Mouse (Mus musculus): ENCODE measurements around the gene Dnah7a.
"Not testable (repeated sequence)": the region's sequence is repeated elsewhere in the genome, so short reads cannot be mapped to it uniquely, and the experiment has no call there.

The Dnah7a gene

DNA sequence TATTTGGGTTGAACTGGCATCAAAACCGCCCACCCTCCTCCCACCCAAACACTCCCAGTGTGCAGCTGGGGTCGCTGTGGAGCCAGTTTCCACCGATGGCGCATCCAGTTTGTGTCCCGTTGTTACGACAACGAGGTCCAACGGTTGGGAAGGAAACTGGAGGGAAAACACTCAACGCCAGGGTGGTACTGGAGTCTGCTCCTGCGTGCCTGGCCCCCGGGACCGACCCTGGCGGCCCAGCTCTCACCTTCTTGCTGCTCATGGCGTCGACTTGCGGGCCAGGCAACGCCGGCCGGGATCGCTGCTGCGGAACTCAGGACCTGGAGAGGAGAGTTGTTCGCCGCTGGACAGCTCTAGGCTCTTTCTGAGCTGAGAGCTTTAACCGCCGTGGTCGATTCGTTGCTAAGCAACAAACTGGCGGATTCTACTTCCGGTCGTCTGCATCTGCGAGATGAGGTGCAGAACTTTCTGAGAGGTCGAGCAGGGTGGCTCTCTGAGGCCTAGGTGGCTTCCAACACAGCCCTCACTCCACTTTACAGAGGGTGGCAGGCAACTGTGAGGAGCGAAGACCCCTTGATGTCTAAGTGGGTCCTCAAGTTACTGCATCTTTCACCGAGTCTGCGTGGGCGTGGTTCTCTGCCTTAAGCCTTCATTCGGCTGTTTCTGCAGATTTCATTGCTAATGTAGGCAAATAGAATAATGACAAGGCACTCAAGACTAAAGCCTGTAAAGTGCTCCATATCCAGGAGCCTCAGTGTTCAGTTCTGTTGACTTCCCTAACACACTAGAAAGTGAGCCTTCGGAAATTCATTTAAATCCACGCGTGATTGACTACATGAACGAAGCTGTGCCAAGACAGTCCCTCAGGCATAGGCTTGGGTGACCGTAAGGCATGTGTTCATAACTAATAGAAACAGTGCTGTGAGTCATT is at the start of gene Dnah7a:
Dnah7a (minus strand) TSS at position 354 of the 931 bp plus-strand sequence.
- in situ Hi-C loops (cut with MseI, MboI), result no loop called here

DNA sequence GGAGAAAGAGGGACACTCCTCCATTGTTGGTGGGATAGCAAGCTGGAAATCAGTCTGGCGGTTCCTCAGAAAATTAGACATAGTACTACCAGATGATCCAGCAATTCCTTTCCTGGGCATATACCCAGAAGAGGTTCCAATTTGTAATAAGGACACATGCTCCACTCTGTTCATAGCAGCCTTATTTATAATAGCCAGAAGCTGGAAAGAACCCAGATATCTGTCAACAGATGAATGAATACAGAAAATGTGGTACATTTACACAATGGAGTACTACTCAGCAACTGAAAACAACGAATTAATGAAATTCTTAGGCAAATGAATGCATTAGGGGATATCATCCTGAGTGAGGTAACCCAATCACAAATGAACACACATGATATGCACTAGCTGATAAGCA is 46.9 kb upstream of the Dnah7a start:
- in situ Hi-C loops (cut with MseI, MboI), result not testable (repeated sequence)

DNA sequence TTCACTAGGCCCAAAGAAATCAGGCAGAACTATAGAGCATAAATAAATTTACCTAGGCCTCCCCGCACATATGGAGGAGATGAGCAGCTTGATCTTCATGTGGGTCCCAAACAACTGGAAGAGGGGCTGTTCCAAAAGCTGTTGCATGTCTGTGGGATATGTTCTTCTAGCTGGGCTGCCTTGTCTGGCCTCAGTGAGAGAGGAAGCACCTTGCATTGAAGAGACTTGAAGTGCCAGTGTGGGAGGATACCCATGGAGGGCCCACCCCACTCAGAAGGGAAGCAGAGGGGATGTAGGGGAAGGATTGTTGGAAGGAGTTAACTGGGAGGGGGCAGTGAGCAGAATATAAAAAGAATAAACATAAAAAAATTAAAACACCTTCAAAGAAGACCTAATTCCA is 44.6 kb upstream of the Dnah7a start:
- in situ Hi-C loops (cut with MseI, MboI), result no loop called here

DNA sequence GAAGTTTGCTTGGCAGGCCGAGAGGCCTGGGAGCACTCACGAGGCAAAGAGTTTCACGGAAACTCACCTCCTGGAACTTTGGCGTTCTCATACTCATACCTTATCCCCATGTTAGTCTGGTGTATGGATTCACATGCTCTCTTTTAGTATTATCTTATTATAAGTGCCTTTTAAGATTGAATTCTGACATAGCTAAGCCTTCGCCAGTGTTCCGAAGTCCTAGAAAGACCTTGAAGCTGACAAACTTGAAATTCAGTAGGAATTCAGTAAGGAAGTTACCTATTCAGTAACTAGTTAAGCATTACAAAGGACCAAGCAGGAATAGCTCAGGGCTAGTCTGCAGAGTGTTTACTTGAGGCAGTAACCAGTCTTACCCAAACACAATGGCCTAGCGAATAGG is 44.1 kb upstream of the Dnah7a start:
- in situ Hi-C loops (cut with MseI, MboI), result not testable (repeated sequence)

DNA sequence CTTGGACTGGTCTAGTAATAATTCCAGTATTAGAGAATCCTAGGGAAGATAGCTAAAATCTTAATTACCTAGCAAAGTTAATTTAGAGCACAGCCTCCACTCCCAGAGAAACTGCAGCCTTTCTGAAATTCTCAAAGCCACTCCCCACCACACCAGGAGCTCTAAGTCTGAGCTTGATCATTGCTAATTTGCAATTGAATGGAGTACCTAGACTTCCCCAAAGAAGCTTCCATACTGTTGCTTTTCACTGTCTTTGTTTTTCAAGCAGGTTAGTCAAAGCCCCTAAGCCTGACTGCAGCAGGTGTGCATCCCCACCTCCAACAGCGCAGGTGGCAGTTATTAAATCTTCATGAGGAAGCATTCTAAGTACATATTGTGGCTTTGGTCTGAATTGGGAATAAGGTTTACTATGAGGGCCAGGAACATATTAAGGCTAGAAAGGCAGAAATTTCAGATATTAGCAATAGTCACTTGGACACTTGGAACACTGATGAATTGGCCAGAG is 43.3 kb upstream of the Dnah7a start:
- in situ Hi-C loops (cut with MseI, MboI), result not testable (repeated sequence)

DNA sequence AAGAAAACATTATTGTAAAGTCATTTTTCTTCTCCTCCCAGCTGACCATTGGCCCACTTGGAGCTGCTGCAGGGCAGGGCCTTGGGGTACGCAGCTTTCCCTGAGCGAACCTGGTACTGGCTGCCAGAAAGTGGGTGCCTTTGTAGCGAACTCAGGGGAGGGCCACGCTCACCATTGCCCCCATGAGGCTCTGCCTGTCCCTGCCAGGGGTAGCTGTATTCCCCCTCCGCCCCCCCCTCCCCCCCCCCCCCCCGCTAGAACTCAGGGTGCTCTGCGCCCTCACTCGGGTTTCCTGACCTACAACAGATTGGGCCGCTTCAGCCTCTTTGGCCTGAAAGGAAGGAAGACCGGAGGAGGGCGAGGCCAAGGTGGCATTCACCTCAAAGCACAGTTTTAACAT is 42.0 kb upstream of the Dnah7a start:
- in situ Hi-C loops (cut with MseI, MboI), result no loop called here

DNA sequence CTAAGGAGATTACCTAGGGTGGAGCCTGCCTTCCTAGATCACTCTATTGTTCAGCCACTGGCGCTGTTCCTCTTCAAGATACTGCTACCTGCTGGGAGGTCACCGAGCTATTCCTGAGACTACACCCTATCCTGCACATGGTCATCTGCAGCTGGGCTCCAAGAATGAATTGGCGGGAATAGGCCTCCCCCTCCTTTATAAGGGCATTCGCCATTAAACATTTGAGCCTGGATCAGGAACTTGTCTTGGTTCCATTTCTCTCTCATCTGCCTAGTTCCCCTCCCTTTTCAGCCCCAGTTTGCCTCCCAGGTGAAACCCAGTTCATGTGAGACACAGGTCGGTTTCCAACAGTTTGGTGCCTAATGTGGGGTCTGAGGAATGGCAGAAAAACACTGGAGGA is 39.4 kb upstream of the Dnah7a start:
- in situ Hi-C loops (cut with MseI, MboI), result no loop called here

DNA sequence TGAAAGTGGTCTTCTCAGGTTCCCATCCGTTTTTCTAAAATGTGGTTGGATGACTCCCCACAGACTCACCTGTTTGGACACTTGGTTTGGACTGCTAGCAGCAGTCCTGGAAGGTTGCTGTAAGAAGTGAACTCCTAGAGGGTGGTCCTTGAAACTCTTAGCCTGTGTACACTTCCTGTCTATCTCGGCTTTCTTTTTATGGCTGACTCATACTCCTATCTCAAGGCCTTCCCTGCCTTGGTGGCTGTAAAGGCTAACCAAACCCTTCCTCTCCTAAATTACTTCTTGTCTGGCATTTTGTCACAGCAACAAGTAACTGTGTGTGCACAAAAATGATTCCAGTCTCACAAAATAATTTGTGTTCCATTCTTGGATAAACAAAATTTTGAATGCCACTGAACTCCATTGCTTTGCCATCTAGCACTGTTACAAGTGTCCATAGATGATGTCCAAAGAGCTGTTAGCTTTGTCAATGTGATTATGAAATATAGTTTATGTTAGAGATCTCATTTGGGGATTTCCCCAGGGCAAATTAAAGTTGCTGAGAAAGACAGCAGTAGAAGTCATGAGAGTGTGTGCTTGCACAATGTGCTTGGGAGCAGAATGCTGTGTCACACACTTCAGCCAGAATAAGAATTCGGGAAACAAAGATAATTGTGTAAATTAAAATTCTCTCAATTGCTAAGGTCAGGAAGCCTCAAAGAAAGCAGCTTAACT is 35.3 kb upstream of the Dnah7a start:
- in situ Hi-C loops (cut with MseI, MboI), result no loop called here

DNA sequence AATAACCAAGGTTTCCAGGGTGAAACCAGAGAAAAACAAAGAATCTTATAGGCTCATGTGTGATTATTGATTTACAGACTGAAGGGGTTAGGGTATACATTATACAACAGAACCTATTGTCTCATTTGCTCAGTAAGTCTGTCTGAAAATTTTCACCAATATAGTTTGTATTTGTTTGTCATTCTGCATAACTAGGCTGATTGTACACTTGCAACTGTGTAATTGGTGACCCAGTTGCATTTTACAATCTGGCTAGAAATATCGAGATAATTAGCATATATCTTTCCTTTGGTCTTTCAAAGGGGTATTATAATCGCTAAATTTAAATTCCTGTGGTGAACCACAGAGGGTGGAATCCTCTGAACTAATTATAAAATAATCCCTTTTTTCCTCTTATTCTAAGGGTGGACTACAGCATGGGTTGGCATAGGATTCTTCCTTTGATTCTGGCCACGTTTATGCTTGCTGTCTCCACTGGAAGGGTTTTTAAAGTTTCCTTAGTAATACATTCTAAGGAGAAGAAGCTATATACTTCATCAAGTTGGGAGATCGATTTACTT is 34.3 kb upstream of the Dnah7a start:
- in situ Hi-C loops (cut with MseI, MboI), result no loop called here

DNA sequence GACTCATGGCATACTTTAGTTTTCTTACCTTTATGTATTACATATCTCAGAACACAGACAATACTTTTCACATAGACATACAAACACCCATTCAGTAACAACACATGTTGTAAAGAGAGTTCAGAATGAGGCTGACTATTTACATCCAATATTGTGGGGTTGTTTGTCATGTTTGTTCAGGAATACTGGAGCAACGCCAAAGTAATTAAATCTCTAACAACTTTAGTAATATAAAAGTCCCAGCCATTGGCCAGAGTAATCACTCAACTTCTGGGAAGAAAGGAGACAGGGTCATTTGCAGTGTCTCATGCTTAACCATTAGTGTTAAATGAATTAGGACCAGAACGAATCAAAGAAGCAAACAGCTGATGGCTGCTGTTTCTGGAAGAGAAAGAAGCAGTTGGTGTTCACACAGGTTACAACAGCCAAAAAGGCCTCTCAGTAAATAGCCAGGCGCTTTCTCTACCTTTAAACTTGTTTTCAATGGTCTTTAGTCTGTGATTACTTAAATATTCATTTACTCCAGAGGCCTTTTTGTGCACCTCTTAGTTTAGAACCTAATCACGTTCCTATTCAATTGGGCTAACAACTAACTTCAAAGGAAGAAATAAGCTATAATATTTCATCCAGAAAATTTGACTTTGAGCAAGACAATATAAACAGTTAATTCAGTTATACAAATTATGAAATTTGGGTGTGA is 33.6 kb upstream of the Dnah7a start:
- in situ Hi-C loops (cut with MseI, MboI), result not testable (repeated sequence)

DNA sequence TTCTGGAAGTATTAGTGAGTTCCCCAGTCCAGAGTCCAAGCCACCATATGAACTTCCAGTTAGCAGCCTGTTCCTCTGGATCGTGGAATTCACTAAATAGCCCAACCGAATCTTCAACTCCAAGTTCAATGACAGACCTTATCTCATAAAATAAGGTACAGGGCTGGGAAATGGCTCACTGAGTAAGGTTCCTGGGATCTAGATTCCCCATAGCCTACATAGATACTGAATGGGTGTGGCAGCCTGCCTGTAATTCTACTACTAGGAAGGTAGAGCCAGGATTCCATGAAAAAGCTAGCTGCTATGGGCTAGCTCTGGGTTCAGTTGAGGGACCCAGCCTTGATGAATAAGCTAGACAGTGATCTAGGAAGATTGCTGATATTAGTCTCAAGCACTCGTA is 30.0 kb upstream of the Dnah7a start:
- in situ Hi-C loops (cut with MseI, MboI), result no loop called here

DNA sequence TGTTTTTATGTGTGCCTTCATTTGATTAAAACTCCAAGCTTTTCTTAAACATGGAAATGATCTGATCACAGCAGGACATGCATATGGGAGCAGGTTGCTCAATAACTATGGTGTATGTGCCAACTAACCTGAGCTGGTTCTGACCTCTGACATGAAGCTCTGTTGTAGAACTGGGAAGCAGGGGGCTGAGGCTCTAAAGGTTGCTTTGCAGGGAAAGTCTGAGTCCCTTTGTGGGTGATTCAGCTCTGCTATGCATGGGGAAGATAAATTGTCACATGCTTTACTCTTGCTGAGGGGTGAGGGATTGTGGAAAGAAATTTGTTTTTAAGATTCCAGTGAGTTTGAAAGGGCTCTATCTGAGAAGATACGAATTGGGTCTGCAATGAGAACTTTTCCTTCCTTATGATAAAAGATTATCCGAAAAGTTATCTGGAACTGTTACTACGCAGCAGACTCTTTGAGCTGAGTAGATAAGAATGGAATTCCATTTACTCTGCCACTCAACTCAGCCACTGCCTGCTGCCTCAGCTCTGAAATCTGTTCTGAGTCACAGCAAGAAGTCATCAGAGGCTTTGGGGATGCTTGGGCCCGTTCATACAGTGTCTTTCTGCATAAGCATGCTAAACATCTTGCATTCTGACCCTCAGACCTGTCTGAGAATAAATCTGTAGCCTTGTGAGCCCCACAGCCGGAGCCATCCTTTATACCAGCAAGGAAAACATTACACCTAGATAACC is 22.1 kb upstream of the Dnah7a start:
- in situ Hi-C loops (cut with MseI, MboI), result loop anchor here (10.0 kb wide), 1 partner anchor 166 kb away; no protein-coding TSS in a partner anchor

DNA sequence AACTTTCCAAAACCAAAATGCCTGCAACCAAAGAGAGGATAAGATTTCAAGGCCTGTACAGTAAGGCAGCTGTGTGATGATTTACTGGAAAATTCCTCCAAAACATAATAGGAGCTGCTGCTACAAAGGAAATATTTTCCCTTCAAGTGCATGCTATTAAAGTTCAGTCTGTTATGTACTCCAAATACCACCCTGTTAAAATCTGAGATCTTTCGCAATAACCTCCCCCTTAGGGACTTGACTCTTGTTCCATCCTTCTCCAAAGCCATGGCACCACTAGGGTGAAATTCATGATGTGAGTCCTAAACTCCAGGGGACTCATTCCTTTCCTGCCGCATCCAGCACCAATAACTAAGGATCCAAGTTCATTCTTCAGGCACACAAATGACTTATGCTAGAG is 20.3 kb upstream of the Dnah7a start:
- in situ Hi-C loops (cut with MseI, MboI), result loop anchor here (10.0 kb wide), 1 partner anchor 168 kb away; no protein-coding TSS in a partner anchor

DNA sequence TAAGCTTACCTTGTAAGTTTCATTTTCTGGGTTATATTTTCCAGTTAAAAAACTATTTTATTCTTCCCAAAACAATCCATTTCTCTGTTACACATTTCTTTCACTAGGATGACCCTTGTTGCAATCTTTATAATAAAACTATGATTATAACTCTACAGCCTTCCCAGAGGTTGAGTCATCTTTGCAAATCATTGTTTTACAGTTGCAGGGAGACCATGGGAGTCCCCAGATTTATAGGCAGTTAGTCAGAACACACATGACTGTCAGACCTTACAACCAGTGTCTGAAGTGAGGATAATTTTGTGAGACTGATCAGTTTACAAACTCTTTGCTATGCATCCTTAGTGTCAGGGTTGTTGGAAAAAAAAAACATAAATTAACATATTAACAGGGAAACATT is 14.8 kb upstream of the Dnah7a start:
- in situ Hi-C loops (cut with MseI, MboI), result loop anchor here (10.0 kb wide), 1 partner anchor 173 kb away; no protein-coding TSS in a partner anchor

DNA sequence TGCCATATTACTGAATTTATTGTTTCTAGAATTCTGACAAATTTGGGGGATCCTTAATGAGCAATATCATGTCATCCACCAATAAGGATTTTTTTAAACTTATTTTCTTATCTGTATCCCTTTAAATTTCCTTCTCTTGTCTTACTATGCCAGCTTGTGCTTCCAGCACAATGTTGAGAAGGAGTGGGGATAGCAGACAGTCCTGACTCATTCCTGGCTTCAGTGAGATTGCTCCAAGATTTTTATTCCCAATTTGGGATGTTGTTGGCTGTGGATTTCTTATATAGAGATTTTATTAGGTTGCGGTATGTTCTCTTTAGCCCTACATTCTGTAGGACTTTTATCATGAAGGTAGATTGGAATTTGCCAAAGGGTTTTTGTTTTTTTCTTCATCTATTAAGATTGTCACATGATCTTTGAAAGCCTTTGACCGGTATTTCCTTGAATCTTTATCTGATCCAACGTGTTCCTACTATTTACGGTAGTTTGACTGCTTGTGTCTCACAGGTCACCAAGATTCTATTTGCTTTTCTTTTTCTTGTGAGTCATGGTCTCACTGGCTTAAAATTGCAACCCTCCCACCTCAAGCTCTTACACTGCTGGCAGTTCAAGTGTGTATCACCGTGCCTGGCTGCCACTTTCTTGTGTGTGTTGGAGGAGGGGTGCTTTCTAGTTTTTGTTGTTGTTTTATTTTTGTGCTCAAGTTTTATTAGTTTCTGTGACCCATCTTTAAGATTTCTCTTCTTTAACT is 14.2 kb upstream of the Dnah7a start:
- in situ Hi-C loops (cut with MseI, MboI), result loop anchor here (10.0 kb wide), 1 partner anchor 174 kb away; no protein-coding TSS in a partner anchor

DNA sequence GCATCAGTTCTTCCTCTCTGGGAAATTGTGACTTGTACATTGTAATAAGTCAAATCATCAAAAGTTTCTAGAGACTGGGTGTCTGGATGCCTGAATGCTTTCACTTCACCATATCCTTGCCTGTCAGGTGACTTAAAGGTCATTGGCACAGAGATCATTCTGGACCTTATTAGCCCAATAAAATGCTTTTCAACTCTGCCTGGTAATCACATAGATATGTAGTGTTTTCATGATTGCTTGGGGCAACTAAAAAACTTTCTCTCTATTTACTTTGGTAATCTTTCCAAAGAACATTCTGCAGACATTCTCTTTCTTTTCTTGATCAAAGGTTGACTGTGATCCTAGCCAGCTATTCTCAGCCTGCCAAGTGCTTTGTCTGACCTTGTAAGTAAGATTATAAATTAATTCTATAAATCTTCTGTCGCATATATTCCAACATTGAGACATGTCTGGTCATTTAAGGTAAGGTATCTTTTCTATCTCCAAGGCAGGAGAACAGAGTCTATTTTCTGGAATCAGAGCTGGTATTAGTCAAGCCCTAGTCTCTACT is 9.5 kb upstream of the Dnah7a start:
- in situ Hi-C loops (cut with MseI, MboI), result no loop called here

DNA sequence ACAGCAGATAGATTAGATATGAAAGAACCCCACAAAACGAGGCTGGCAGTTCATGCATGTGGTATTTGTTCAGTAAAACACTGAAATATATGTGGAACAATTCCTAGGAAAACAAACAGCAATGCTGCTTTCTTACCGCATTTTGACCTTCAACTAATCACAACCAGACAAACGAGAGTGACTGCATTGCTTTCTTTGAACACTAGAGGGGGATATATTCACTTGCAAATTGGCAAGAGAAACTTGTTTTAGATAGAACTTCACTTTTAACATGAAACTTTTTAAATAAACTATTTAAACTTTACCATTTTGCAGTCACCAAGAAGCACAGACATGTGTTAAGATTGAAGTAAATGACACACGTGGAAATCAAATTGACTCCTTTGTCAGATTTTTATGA is 8.9 kb upstream of the Dnah7a start:
- in situ Hi-C loops (cut with MseI, MboI), result no loop called here

DNA sequence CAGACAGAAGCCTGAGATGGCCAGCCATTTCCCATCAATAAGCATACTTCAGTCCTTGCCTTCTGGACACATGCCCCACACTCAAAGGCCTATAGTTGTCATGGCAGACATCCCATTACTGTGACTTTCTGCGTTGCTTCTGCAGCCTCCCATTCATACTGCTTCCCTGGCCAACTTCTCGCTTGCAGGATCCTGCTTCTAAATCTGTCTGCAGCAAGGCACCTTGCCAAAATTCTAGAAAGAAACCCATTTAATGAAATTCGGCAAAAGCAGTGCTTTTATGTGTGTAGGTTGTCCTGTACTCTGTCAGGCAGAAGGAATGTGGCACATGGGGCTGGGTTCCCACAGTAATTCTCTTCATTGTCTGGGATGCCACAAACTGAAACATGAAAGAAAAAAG is 6.8 kb upstream of the Dnah7a start:
- in situ Hi-C loops (cut with MseI, MboI), result not testable (repeated sequence)

DNA sequence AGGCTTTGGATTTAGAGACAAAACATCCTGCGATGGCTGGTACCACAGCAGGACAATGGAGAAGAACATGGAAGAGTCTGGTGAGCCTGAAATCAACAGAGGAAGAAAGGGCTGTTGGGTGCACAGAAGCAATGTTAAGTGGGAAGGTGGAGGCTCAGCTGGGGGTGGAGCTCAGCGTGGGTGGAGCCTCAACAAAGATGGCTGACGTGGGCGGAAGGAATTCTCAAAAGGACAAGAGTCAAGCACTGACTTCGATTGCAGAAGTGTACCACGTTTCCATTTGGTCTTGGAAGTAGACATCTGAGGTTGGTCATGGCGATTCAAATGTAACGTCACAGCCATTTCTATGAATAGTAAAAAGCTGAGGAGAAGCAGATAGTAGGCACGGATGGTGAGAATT is 4.5 kb upstream of the Dnah7a start:
- in situ Hi-C loops (cut with MseI, MboI), result no loop called here

DNA sequence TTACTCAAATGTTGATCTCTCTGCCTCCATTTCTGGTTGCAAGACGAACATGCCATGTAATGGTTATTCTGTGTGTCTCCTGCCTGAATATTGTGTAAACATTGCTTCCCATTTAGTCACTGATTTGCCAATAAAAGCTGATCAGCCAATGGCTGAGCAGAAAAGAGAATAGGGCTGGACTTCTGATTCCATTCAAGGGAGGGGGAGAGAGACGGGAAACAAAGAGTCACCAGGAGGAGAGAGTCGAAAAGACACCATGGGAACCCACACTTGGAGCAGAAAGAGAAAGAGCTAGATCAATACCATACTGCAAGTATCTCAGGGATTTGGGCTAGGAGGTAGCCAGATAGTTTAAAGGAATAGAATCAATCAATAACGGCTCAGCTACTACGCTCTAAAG is 3.0 kb upstream of the Dnah7a start:
- in situ Hi-C loops (cut with MseI, MboI), result not testable (repeated sequence)
